Comparison of ENCODE assay signal across 9 mouse cellular contexts in genomic region chr1:169928454-169928971, GRCm38 (mm10). TPM values are rescaled to one million over a fixed set of nuclear protein-coding genes. Genes with fewer than 3 reads are reported as not detected.
DNase-seq lines count a peak whose midpoint lies in the region; ATAC-seq and TF ChIP-seq lines count a peak whose summit lies in the region.
"Had no signal": no experiment of that assay in that cellular context is flagged by ENCODE, and none has a peak within 500 bp of the region (broad histone marks: within the 10 kb centered on the region; RNA-seq: fewer than 3 reads in every experiment).

Ccdc190 (plus strand) TSS chr1:169928648.

- no peak within 1 kb of the TSS for H3K4me3 ChIP-seq in intestine, postnatal 0 days (ENCODE audit: low read depth, low read length)

- H3K27me3 ChIP-seq in intestine, postnatal 0 days (replicated peaks; ENCODE audit: control insufficient read depth, insufficient read depth, low read length) = no peaks in the 10 kb centered on the region

- DNase-seq in ovary, postnatal 36 days (ENCODE audit: low spot score) = peak; percentile 35
- no peak for DNase-seq in ovary, postnatal 10 days (ENCODE audit: low spot score)
- DNase-seq in gastrocnemius, postnatal 25 days = peak; percentile 39
- no peak for DNase-seq in left cerebral cortex, postnatal 36 days (ENCODE audit: low spot score in 2 of 2)
- peak; percentile 22 for DNase-seq in retina, postnatal 1 day
- DNase-seq in urinary bladder, postnatal 14 days (ENCODE audit: low spot score) = no peak
- no peak for DNase-seq in right cerebral cortex, postnatal 36 days (ENCODE audit: low spot score in 2 of 2)

- ATAC-seq in intestine, postnatal 0 days = no peak; the same call in 1 of the 2 replicates

- no peak within 1 kb of the TSS for H3K9ac ChIP-seq in intestine, postnatal 0 days (ENCODE audit: low read depth, low read length)

- no peak within 1 kb of the TSS for H3K27ac ChIP-seq in intestine, postnatal 0 days (ENCODE audit: low read depth, low read length)

- H3K4me1 ChIP-seq in intestine, postnatal 0 days (replicated peaks; ENCODE audit: control insufficient read depth, insufficient read depth, low read length) = 0 out of 2 replicates have a peak, but pooled peaks cover 2% of the 10 kb centered on the region

- H3K9me3 ChIP-seq in intestine, postnatal 0 days (ENCODE audit: control insufficient read depth) = no peaks in the 10 kb centered on the region

- WGBS in intestine, postnatal 0 days = 37% methylated on average over 12 of the region's 12 CpGs

- intact Hi-C loops in left cerebral cortex, postnatal 36 days (cut with DNase I) = no loop called here

- H3K36me3 ChIP-seq in intestine, postnatal 0 days (ENCODE audit: control insufficient read depth, insufficient read depth) = no peaks in the 10 kb centered on the region

- peak within 1 kb of the TSS; percentile 21; the same call in 1 of the 2 replicates for H3K4me2 ChIP-seq in intestine, postnatal 0 days (replicated peaks; ENCODE audit: low read depth)

- TF ChIP-seq CTCF in intestine, postnatal 0 days (IDR thresholded peaks at IDR 0.05; ENCODE audit: low read depth) = no peak

RNA-seq across cellular contexts. Expression of gene Ccdc190, which starts in this region (rescaled TPM):
- not detected for total RNA-seq in gastrocnemius, postnatal 25 days (2021)
- not detected in 2 replicates for polyA plus RNA-seq in intestine, postnatal 0 days (2015; fragmentation: Nextera tagmentation; extraction: Ambion mirVana)
- total RNA-seq in left cerebral cortex, postnatal 36 days (2021) = 10 to 100 TPM; 16.0 to 16.6 TPM
- polyA plus RNA-seq: spleen, adult 2 months had no signal

Comparison
In these comparisons a context has a peak if more than half of its experiments do, and no peak if none do; other contexts are left out.
1. RNA of gene Ccdc190 (total RNA-seq): 16.0 to 16.6 TPM in left cerebral cortex, postnatal 36 days; not detected in gastrocnemius, postnatal 25 days; every median in the first group is over 10 times any median in the second.
2. DNase-seq: peak in ovary, postnatal 36 days (single experiment) and retina, postnatal 1 day (single experiment); none in ovary, postnatal 10 days (single experiment), left cerebral cortex, postnatal 36 days (0 of 2), urinary bladder, postnatal 14 days (single experiment) and right cerebral cortex, postnatal 36 days (0 of 2).
3. Peak in DNase-seq in gastrocnemius, postnatal 25 days; RNA of the gene not detected or under 1 TPM.